Mouse (Mus musculus) spleen, adult 2 months (tissue): ENCODE measurements around the gene Gm3460. TPM values are rescaled to one million over a fixed set of nuclear protein-coding genes. Genes with fewer than 3 reads are reported as not detected.
"Not testable (repeated sequence)": the region's sequence is repeated elsewhere in the genome, so short reads cannot be mapped to it uniquely, and the experiment has no call there.

ENCODE experiments used
- DNase-seq, 2 experiments: peaks; one replicate each; pipeline versions ENCODE4 v3.0.0 to v3.0.0-alpha.2; 2012 to 2021; ENCODE audit warnings: low spot score in 2 of 2, low read depth in 1 of 2
- H3K27ac ChIP-seq: fragments of 200-500 bp; 2 replicates; pipeline ENCODE4 v1.5.1; 2012; ENCODE audit warnings: low read length, inconsistent platforms; ENCODE audit not compliant: insufficient read depth
- H3K27me3 ChIP-seq: fragments of 200-500 bp; 2 replicates; pipeline ENCODE4 v1.6.1; 2012; ENCODE audit warnings: mild to moderate bottlenecking, moderate library complexity, low read length, inconsistent platforms; ENCODE audit not compliant: control insufficient read depth, insufficient read depth
- H3K36me3 ChIP-seq: fragments of 200-500 bp; 2 replicates; pipeline ENCODE4 v1.6.1; 2012; ENCODE audit warnings: mild to moderate bottlenecking, low read length, inconsistent platforms; ENCODE audit not compliant: control insufficient read depth, insufficient read depth
- H3K4me1 ChIP-seq: fragments of 200-500 bp; 2 replicates; pipeline ENCODE4 v1.6.1; 2011; ENCODE audit warnings: inconsistent platforms; ENCODE audit not compliant: control insufficient read depth, insufficient read depth, insufficient read length
- H3K4me3 ChIP-seq: fragments of 200-500 bp; 2 replicates; pipeline ENCODE4 v1.5.1; 2011; ENCODE audit warnings: mild to moderate bottlenecking, inconsistent platforms; ENCODE audit not compliant: insufficient read depth, insufficient read length; ENCODE audit errors: extremely low read depth
- WGBS: fragments of 180-500 bp; shearing (Covaris S2); methylation state at CpG from one replicate; pipeline ENCODE4 v1.1.7; 2018; 5-methylcytosine and 5-hydroxymethylcytosine counted together
- polyA plus RNA-seq: library from polyadenylated mRNA; depleted of rRNA; stranded (reverse); fragments of >200 nt; gene quantifications from 2 replicates; pipeline ENCODE4 v1.2.3, GENCODE M21; 2012; rRNA removed

Gm3460 gene
- not detected in 2 replicates for polyA plus RNA-seq

GRCm38 (mm10) chr14:6622318-6622717 lies at the start of gene Gm3460:
Gm3460 (minus strand) TSS chr14:6622418.
- WGBS: 74% methylated on average over 1 of the region's 2 CpGs
- H3K27ac ChIP-seq: not testable (repeated sequence)

DNA sequence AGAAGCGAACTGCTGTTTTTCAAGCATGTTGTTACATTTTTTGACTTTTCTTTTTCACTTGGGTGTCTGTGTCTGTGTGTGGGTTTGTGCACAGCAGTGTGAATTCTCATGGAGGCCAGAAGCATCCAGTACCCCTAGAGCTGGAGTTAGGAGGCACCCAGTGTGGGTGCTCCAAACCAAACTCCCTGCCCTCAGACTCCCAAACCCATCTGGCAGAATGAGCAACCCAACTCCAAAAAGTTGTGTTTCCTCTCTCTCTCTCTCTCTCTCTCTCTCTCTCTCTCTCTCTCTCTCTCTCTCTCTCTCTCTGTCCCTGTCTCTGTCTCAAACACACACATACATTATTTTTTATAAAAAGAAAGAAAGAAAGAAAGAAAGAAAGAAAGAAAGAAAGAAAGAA lies 15.8 kb downstream of the Gm3460 start:
- not testable (repeated sequence) for H3K4me3 ChIP-seq

More at GRCm38 (mm10) chr14:6622318-6622717, at the start of gene Gm3460:
- not testable (repeated sequence) for H3K4me1 ChIP-seq, H3K27me3 ChIP-seq, H3K36me3 ChIP-seq, DNase-seq, H3K4me3 ChIP-seq

GRCm38 (mm10) chr14:6605004-6605403 lies 17.2 kb downstream of the Gm3460 start:
- not testable (repeated sequence) for H3K27me3 ChIP-seq, H3K36me3 ChIP-seq, H3K4me3 ChIP-seq, H3K4me1 ChIP-seq, H3K27ac ChIP-seq
- DNase-seq: peak in 1 of 2 experiments; percentile 2
- WGBS: 1% methylated on average over 10 of the region's 20 CpGs

More for the DNA sequence above, 15.8 kb downstream of the Gm3460 start:
- not testable (repeated sequence) for H3K4me1 ChIP-seq, H3K27ac ChIP-seq, H3K27me3 ChIP-seq, H3K36me3 ChIP-seq
- peak in 1 of 2 experiments; percentile 2 for DNase-seq
- no CpG with 5 or more reads among the region's 1 CpGs for WGBS

DNA sequence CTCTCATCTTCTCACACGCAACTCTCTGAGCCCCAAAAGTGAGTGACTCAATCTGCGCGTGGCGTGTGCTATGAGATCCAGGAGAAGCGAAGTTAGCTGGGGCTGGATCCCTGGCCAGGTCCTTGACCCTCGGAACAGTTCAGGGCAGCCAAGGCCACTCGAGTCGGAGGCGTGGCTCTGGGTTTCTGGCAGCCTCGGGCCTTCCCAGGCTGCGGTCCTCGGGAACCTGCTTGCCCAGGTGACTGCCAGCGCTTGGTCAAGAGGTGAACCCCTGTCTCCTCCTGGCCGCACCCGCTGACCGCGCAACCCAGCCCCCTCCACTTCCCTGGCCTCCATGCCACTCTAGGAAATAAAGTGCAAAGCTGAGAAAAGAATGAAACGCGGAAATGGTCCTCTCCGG lies 17.7 kb downstream of the Gm3460 start:
- H3K27ac ChIP-seq, H3K27me3 ChIP-seq, H3K36me3 ChIP-seq, H3K4me1 ChIP-seq, DNase-seq, H3K4me3 ChIP-seq: not testable (repeated sequence)
- 10% methylated on average over 17 of the region's 20 CpGs for WGBS

DNA sequence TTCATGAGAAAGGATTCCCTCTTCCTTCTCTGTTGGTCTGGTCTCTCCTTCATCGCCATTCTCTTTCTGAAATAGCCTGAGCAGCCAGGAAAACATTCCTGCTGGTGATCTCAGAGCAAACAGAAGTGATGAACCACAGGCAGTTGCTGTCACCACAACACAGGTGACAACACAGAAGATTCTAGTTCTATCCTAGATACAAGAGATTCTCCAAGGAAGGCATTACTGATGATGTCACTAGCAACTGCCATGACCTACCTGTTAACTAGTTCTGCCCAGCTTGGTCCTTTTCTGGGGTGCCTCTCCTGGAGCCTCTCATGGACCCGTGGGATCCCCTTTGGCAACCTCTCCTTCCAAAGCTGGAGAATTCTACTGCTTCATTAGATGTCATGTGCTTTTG lies 31.7 kb downstream of the Gm3460 start, which contains the start of gene Gm3629:
Gene Gm3629, minus strand, starts transcription at position 101 of the 400 bp plus-strand sequence.
- not testable (repeated sequence) for H3K36me3 ChIP-seq, H3K4me3 ChIP-seq, DNase-seq, H3K4me1 ChIP-seq, H3K27me3 ChIP-seq, H3K27ac ChIP-seq
- WGBS: 38% methylated on average over 1 of the region's 2 CpGs

Other genes with a start within 250 kb of the Gm3460 start
- gene Gm16440, start 232.1 kb downstream of the Gm3460 start, polyA plus RNA-seq: not detected in 2 replicates
- gene Gm3591, start 209.9 kb downstream of the Gm3460 start, polyA plus RNA-seq: 0.18 TPM in 1 of 2 replicates, not detected in the other
- gene Gm3594, start 177.8 kb downstream of the Gm3460 start, polyA plus RNA-seq: not detected in 2 replicates
- not detected in 2 replicates for gene Gm8356, start 85.1 kb downstream of the Gm3460 start, polyA plus RNA-seq
- 0.11 TPM in 1 of 2 replicates, not detected in the other for gene Gm3629, start 31.8 kb downstream of the Gm3460 start, polyA plus RNA-seq
- not detected in 2 replicates for gene Gm10251, start 61.8 kb upstream of the Gm3460 start, polyA plus RNA-seq
- not detected in 2 replicates for gene Gm8050, start 97.8 kb upstream of the Gm3460 start, polyA plus RNA-seq
- 0.23 and 0.41 TPM in 2 replicates for gene Gm3636, start 119.9 kb upstream of the Gm3460 start, polyA plus RNA-seq
- gene Gm8362, start 152.0 kb upstream of the Gm3460 start, polyA plus RNA-seq: not detected in 2 replicates
- gene Gm3642, start 217.9 kb upstream of the Gm3460 start, polyA plus RNA-seq: not detected in 2 replicates